Mouse (Mus musculus) myocyte (in vitro differentiated cells): Measurements from ENCODE around the gene Ap5z1. TPM values are rescaled to one million over a fixed set of nuclear protein-coding genes. Genes with fewer than 3 reads are reported as not detected.

Experiments used
- H3K27me3 ChIP-seq: one replicate; pipeline ENCODE4 v1.6.1; 2011; ENCODE audit not compliant: control insufficient read depth, insufficient read depth, insufficient read length
- H3K36me3 ChIP-seq: one replicate; pipeline ENCODE4 v1.6.1; 2011; ENCODE audit not compliant: control insufficient read depth, insufficient read depth
- H3K4me2 ChIP-seq: one replicate; pipeline ENCODE4 v1.6.1; 2011; ENCODE audit warnings: low read depth, control low read depth
- H3K4me3 ChIP-seq: one replicate; pipeline ENCODE4 v1.5.1; 2011; ENCODE audit warnings: mild to moderate bottlenecking, control low read depth, moderate library complexity
- H3K79me2 ChIP-seq: one replicate; pipeline ENCODE4 v1.6.1; 2011; ENCODE audit not compliant: control insufficient read depth, insufficient read depth
- H3ac ChIP-seq: one replicate; pipeline ENCODE4 v1.6.1; 2011; ENCODE audit not compliant: control insufficient read depth, insufficient read length
- CEBPB ChIP-seq: IDR thresholded peaks from 2 replicates; pipeline ENCODE4 v1.6.1; 2011; ENCODE audit warnings: mild to moderate bottlenecking, moderate library complexity; ENCODE audit not compliant: poor library complexity, insufficient read depth, severe bottlenecking
- E2F4 ChIP-seq: IDR thresholded peaks from one replicate; pipeline ENCODE4 v1.6.1; 2011; ENCODE audit warnings: mild to moderate bottlenecking, control low read depth, moderate library complexity; ENCODE audit not compliant: insufficient read depth
- MAX ChIP-seq: IDR thresholded peaks from one replicate; pipeline ENCODE4 v1.6.1; 2011; ENCODE audit warnings: low read depth, mild to moderate bottlenecking, control low read depth
- MYOD1 ChIP-seq, 3 experiments: IDR thresholded peaks; one replicate each; pipeline ENCODE4 v1.6.1; 2011; ENCODE audit warnings: control low read depth in 2 of 3, low read depth in 2 of 3, mild to moderate bottlenecking in 2 of 3, moderate library complexity in 1 of 3; ENCODE audit not compliant: insufficient read length in 2 of 3, control insufficient read depth in 1 of 3
- MYOG ChIP-seq, 3 experiments: IDR thresholded peaks; one replicate each; pipeline ENCODE4 v1.6.1; 2011; ENCODE audit warnings: control low read depth in 2 of 3, low read depth in 2 of 3, mild to moderate bottlenecking in 2 of 3; ENCODE audit not compliant: insufficient read length in 2 of 3, control insufficient read depth in 1 of 3, insufficient read depth in 1 of 3
- POLR2A ChIP-seq: IDR thresholded peaks from one replicate; pipeline ENCODE4 v1.6.1; 2011; ENCODE audit warnings: low read depth, mild to moderate bottlenecking, control low read depth, moderate library complexity; ENCODE audit not compliant: insufficient read length
- POLR2AphosphoS2 ChIP-seq: IDR thresholded peaks from one replicate; pipeline ENCODE4 v1.6.1; 2011; ENCODE audit warnings: low read depth, control low read depth; ENCODE audit not compliant: insufficient read length
- REST ChIP-seq: IDR thresholded peaks from one replicate; pipeline ENCODE4 v1.6.1; 2011; ENCODE audit warnings: mild to moderate bottlenecking, control low read depth, moderate library complexity; ENCODE audit not compliant: insufficient read depth, insufficient read length
- SRF ChIP-seq: IDR thresholded peaks from one replicate; pipeline ENCODE4 v1.6.1; 2011; ENCODE audit warnings: low read depth; ENCODE audit not compliant: control insufficient read depth, insufficient read length
- TCF12 ChIP-seq: IDR thresholded peaks from one replicate; pipeline ENCODE4 v1.6.1; 2011; ENCODE audit warnings: mild to moderate bottlenecking, control low read depth; ENCODE audit not compliant: poor library complexity, insufficient read depth, severe bottlenecking
- TCF3 ChIP-seq: IDR thresholded peaks from one replicate; pipeline ENCODE4 v1.6.1; 2011; ENCODE audit warnings: low read depth, control low read depth; ENCODE audit not compliant: insufficient read length
- USF1 ChIP-seq: IDR thresholded peaks from one replicate; pipeline ENCODE4 v1.6.1; 2011; ENCODE audit warnings: low read depth, mild to moderate bottlenecking, control low read depth, moderate library complexity
- polyA plus RNA-seq: library from polyadenylated mRNA; unstranded; fragments of >200 nt; fragmentation: generic; extraction: Trizol; gene quantifications from one replicate; pipeline ENCODE4 v1.2.1, GENCODE M21; 2012; ENCODE audit warnings: missing spikeins

The Ap5z1 gene
- polyA plus RNA-seq, 1 experiment: 9.8 TPM

- no peak overlapping the region for H3ac ChIP-seq
- TF ChIP-seq SRF (no peak), E2F4 (no peak), REST (no peak), TCF3 (no peak), POLR2A (no peak)
- no peaks in the 10 kb centered on the region for H3K79me2 ChIP-seq
- H3K27me3 ChIP-seq: no peaks in the 10 kb centered on the region
- no peak overlapping the region for H3K4me3 ChIP-seq
- H3K4me2 ChIP-seq: no peak overlapping the region
- no peaks in the 10 kb centered on the region for H3K36me3 ChIP-seq
These were observed 45.7 kb downstream of the Ap5z1 start for GRCm38 (mm10) chr5:142509141-142510060.

DNA sequence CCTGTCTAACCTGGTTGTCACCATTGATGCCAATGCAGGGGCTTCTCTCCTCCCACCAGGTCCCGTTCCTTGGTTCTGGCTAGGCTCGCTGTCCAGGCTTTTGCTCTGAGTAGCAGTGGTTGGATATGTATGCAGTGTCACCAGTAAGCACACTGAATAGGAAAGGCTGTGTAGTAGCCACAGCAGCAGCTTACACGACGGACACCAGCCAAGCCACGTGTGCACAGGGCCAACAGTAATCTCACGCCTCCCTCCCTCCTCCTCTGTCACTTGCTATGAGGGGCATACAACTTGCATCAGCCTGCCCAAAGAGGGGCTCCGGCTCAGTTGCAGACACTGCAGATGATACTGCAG is 46.3 kb downstream of the Ap5z1 start:
- Histone ChIP-seq H3K4me3 (no peak overlapping the region), H3ac (no peak overlapping the region), H3K4me2 (no peak overlapping the region), H3K79me2 (no peaks in the 10 kb centered on the region), H3K27me3 (no peaks in the 10 kb centered on the region), H3K36me3 (no peaks in the 10 kb centered on the region)
- TF ChIP-seq POLR2AphosphoS2 (no peak), E2F4 (no peak), USF1 (no peak), MYOG (IDR thresholded peaks at IDR 0.05; ENCODE audit: control insufficient read depth in 1 of 3, insufficient read depth in 1 of 3, insufficient read length in 2 of 3, low read depth in 2 of 3) (no peak), TCF12 (no peak), REST (no peak)

GRCm38 (mm10) chr5:142512112-142512511 is 48.4 kb downstream of the Ap5z1 start:
- H3K27me3 ChIP-seq: no peaks in the 10 kb centered on the region
- no peak overlapping the region for H3K4me3 ChIP-seq
- no peaks in the 10 kb centered on the region for H3K36me3 ChIP-seq
- TF ChIP-seq USF1 (no peak), POLR2A (no peak), CEBPB (no peak), MAX (no peak), POLR2AphosphoS2 (no peak), E2F4 (no peak), MYOG (IDR thresholded peaks at IDR 0.05; ENCODE audit: control insufficient read depth in 1 of 3, insufficient read depth in 1 of 3, insufficient read length in 2 of 3, low read depth in 2 of 3) (no peak), TCF12 (no peak), SRF (no peak), REST (no peak), MYOD1 (IDR thresholded peaks at IDR 0.05; ENCODE audit: control insufficient read depth in 1 of 3, insufficient read length in 2 of 3, low read depth in 2 of 3) (no peak), TCF3 (no peak)
- H3K79me2 ChIP-seq: no peaks in the 10 kb centered on the region
- H3K4me2 ChIP-seq: no peak overlapping the region
- no peak overlapping the region for H3ac ChIP-seq

DNA sequence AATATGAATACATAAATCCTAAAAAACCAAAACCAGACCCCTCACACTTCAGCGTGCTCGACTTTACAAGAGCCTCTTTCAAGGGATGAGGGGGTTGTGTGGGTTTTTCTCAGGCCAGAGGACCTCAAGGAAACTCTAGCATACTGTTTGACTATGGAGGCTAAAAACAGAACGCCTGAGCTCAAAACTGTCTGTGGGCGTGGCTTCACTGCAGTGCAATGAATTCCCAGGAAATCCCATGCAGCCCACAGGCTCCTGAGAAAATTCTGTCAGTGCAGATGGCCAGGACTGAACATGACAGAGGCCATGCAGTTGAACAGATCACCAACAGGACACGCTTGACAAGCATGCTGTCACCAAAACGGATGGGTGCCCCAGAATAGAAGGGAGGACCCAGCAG is 55.2 kb downstream of the Ap5z1 start:
- H3K36me3 ChIP-seq: no peaks in the 10 kb centered on the region
- TF ChIP-seq POLR2A (no peak), TCF12 (no peak), MYOG (IDR thresholded peaks at IDR 0.05; ENCODE audit: control insufficient read depth in 1 of 3, insufficient read depth in 1 of 3, insufficient read length in 2 of 3, low read depth in 2 of 3) (no peak), USF1 (no peak), POLR2AphosphoS2 (no peak), SRF (no peak), E2F4 (no peak), MAX (no peak), MYOD1 (IDR thresholded peaks at IDR 0.05; ENCODE audit: control insufficient read depth in 1 of 3, insufficient read length in 2 of 3, low read depth in 2 of 3) (no peak), TCF3 (no peak), CEBPB (no peak), REST (no peak)
- no peaks in the 10 kb centered on the region for H3K27me3 ChIP-seq
- H3K4me2 ChIP-seq: no peak overlapping the region
- H3ac ChIP-seq: no peak overlapping the region
- no peak overlapping the region for H3K4me3 ChIP-seq
- H3K79me2 ChIP-seq: no peaks in the 10 kb centered on the region

GRCm38 (mm10) chr5:142520360-142520759 is 56.6 kb downstream of the Ap5z1 start:
- TF ChIP-seq CEBPB: no peak
- TF ChIP-seq POLR2A: no peak
- TF ChIP-seq TCF3: no peak
- TF ChIP-seq E2F4: no peak
- no peak for TF ChIP-seq USF1
- no peak for TF ChIP-seq REST
- no peak for TF ChIP-seq POLR2AphosphoS2
- no peak for TF ChIP-seq MYOD1 (IDR thresholded peaks at IDR 0.05; ENCODE audit: control insufficient read depth in 1 of 3, insufficient read length in 2 of 3, low read depth in 2 of 3)
- no peak for TF ChIP-seq MYOG (IDR thresholded peaks at IDR 0.05; ENCODE audit: control insufficient read depth in 1 of 3, insufficient read depth in 1 of 3, insufficient read length in 2 of 3, low read depth in 2 of 3)
- TF ChIP-seq SRF: no peak
- no peak for TF ChIP-seq MAX
- TF ChIP-seq TCF12: no peak

More at GRCm38 (mm10) chr5:142520360-142520759, 56.6 kb downstream of the Ap5z1 start:
- no peaks in the 10 kb centered on the region for H3K36me3 ChIP-seq
- no peak overlapping the region for H3K4me2 ChIP-seq
- no peaks in the 10 kb centered on the region for H3K79me2 ChIP-seq
- no peak overlapping the region for H3ac ChIP-seq
- no peak overlapping the region for H3K4me3 ChIP-seq
- no peaks in the 10 kb centered on the region for H3K27me3 ChIP-seq
